Mouse (Mus musculus): Measurements from ENCODE around the gene Copz1. TPM values are rescaled to one million over a fixed set of nuclear protein-coding genes. Genes with fewer than 3 reads are reported as not detected.
"Not testable (repeated sequence)": the region's sequence is repeated elsewhere in the genome, so short reads cannot be mapped to it uniquely, and the experiment has no call there.

Copz1 gene
- total and polyA plus RNA-seq, 2 experiments from 2014 or later: 109 to 124 TPM

GRCm38 (mm10) chr15:103242885-103243284 is 29.6 kb upstream of the Copz1 start:
- no peak overlapping the region for H3K27ac ChIP-seq (ENCODE audit: low read depth)

GRCm38 (mm10) chr15:103245616-103246015 is 26.9 kb upstream of the Copz1 start:
- Histone ChIP-seq H3K4me2 (ENCODE audit: low read depth, low read length) (no peak overlapping the region), H3K27ac (ENCODE audit: low read depth) (no peak overlapping the region), H3K27me3 (ENCODE audit: control insufficient read depth, insufficient read depth, low read length) (no peaks in the 10 kb centered on the region), H3K9ac (replicated peaks; ENCODE audit: low read depth, low read length) (no peak overlapping the region), H3K4me3 (ENCODE audit: low read depth, low read length) (no peak overlapping the region), H3K9me3 (replicated peaks; ENCODE audit: control insufficient read depth, low read length) (no peaks in the 10 kb centered on the region), H3K36me3 (replicated peaks; ENCODE audit: control insufficient read depth, insufficient read depth, low read length) (peaks cover 71% of the 10 kb centered on the region), H3K4me1 (ENCODE audit: control insufficient read depth, insufficient read depth) (peaks cover 21% of the 10 kb centered on the region)
- ATAC-seq (ENCODE audit: insufficient read depth, low read depth) (no peak), DNase-seq (ENCODE audit: low spot score) (no peak)
- 27% methylated on average over 6 of the region's 6 CpGs for WGBS
- TF ChIP-seq CTCF (IDR thresholded peaks at IDR 0.05; ENCODE audit: low read depth) (no peak), EP300 (IDR thresholded peaks at IDR 0.05; ENCODE audit: low read depth) (no peak)

More at GRCm38 (mm10) chr15:103242885-103243284, 29.6 kb upstream of the Copz1 start:
- 0 out of 2 replicates have a peak overlapping the region, but pooled peaks have one; percentile 15 for H3K9ac ChIP-seq (replicated peaks; ENCODE audit: low read depth, low read length)
- 57% methylated on average over 8 of the region's 8 CpGs for WGBS
- peaks cover 21% of the 10 kb centered on the region for H3K4me1 ChIP-seq (ENCODE audit: control insufficient read depth, insufficient read depth)
- H3K4me3 ChIP-seq (ENCODE audit: low read depth, low read length): peak overlapping the region; percentile 18
- TF ChIP-seq CTCF (IDR thresholded peaks at IDR 0.05; ENCODE audit: low read depth): no peak
- no peak for ATAC-seq (ENCODE audit: insufficient read depth, low read depth)
- peak overlapping the region; percentile 62 for H3K4me2 ChIP-seq (ENCODE audit: low read depth, low read length)
- no peaks in the 10 kb centered on the region for H3K9me3 ChIP-seq (replicated peaks; ENCODE audit: control insufficient read depth, low read length)
- no peak for DNase-seq (ENCODE audit: low spot score)
- no peaks in the 10 kb centered on the region for H3K27me3 ChIP-seq (ENCODE audit: control insufficient read depth, insufficient read depth, low read length)
- peaks cover 59% of the 10 kb centered on the region for H3K36me3 ChIP-seq (replicated peaks; ENCODE audit: control insufficient read depth, insufficient read depth, low read length)

- no peaks in the 10 kb centered on the region for H3K9me3 ChIP-seq (replicated peaks; ENCODE audit: control insufficient read depth, low read length)
- peaks cover 14% of the 10 kb centered on the region for H3K4me1 ChIP-seq (ENCODE audit: control insufficient read depth, insufficient read depth)
- TF ChIP-seq EP300 (IDR thresholded peaks at IDR 0.05; ENCODE audit: low read depth) (no peak), CTCF (IDR thresholded peaks at IDR 0.05; ENCODE audit: low read depth) (no peak)
- H3K36me3 ChIP-seq (replicated peaks; ENCODE audit: control insufficient read depth, insufficient read depth, low read length): peaks cover 62% of the 10 kb centered on the region
- ATAC-seq (ENCODE audit: insufficient read depth, low read depth) (no peak), DNase-seq (ENCODE audit: low spot score) (no peak)
- H3K27ac ChIP-seq (ENCODE audit: low read depth): no peak overlapping the region
- 83% methylated on average over 9 of the region's 9 CpGs for WGBS
- no peak overlapping the region for H3K4me2 ChIP-seq (ENCODE audit: low read depth, low read length)
- H3K4me3 ChIP-seq (ENCODE audit: low read depth, low read length): no peak overlapping the region
- H3K9ac ChIP-seq (replicated peaks; ENCODE audit: low read depth, low read length): no peak overlapping the region
- H3K27me3 ChIP-seq (ENCODE audit: control insufficient read depth, insufficient read depth, low read length): no peaks in the 10 kb centered on the region
Observed at GRCm38 (mm10) chr15:103247078-103247781, 25.3 kb upstream of the Copz1 start.

GRCm38 (mm10) chr15:103247782-103248400 is 24.6 kb upstream of the Copz1 start:
- no peak overlapping the region for H3K27ac ChIP-seq (ENCODE audit: low read depth)
- H3K27me3 ChIP-seq (ENCODE audit: control insufficient read depth, insufficient read depth, low read length): no peaks in the 10 kb centered on the region
- ATAC-seq (ENCODE audit: insufficient read depth, low read depth) (no peak), DNase-seq (ENCODE audit: low spot score) (no peak)
- no peak overlapping the region for H3K4me2 ChIP-seq (ENCODE audit: low read depth, low read length)
- peaks cover 7% of the 10 kb centered on the region for H3K4me1 ChIP-seq (ENCODE audit: control insufficient read depth, insufficient read depth)
- no peak overlapping the region for H3K4me3 ChIP-seq (ENCODE audit: low read depth, low read length)
- no peak overlapping the region for H3K9ac ChIP-seq (replicated peaks; ENCODE audit: low read depth, low read length)
- TF ChIP-seq EP300 (IDR thresholded peaks at IDR 0.05; ENCODE audit: low read depth) (no peak), CTCF (IDR thresholded peaks at IDR 0.05; ENCODE audit: low read depth) (no peak)
- peaks cover 55% of the 10 kb centered on the region for H3K36me3 ChIP-seq (replicated peaks; ENCODE audit: control insufficient read depth, insufficient read depth, low read length)
- H3K9me3 ChIP-seq (replicated peaks; ENCODE audit: control insufficient read depth, low read length): no peaks in the 10 kb centered on the region

GRCm38 (mm10) chr15:103248401-103249313 is 23.9 kb upstream of the Copz1 start:
- no peak for ATAC-seq (ENCODE audit: insufficient read depth, low read depth)
- peaks cover 48% of the 10 kb centered on the region for H3K36me3 ChIP-seq (replicated peaks; ENCODE audit: control insufficient read depth, insufficient read depth, low read length)
- 72% methylated on average over 28 of the region's 28 CpGs for WGBS

GRCm38 (mm10) chr15:103249511-103249910 is 23.0 kb upstream of the Copz1 start:
- not testable (repeated sequence) for H3K9me3 ChIP-seq (replicated peaks; ENCODE audit: control insufficient read depth, low read length); H3K27ac ChIP-seq (ENCODE audit: low read depth); H3K4me1 ChIP-seq (ENCODE audit: control insufficient read depth, insufficient read depth); H3K9ac ChIP-seq (replicated peaks; ENCODE audit: low read depth, low read length); H3K27me3 ChIP-seq (ENCODE audit: control insufficient read depth, insufficient read depth, low read length); H3K4me2 ChIP-seq (ENCODE audit: low read depth, low read length); DNase-seq (ENCODE audit: low spot score); H3K4me3 ChIP-seq (ENCODE audit: low read depth, low read length); ATAC-seq (ENCODE audit: insufficient read depth, low read depth)
- peaks cover 43% of the 10 kb centered on the region for H3K36me3 ChIP-seq (replicated peaks; ENCODE audit: control insufficient read depth, insufficient read depth, low read length)
- WGBS: 86% methylated on average over 6 of the region's 6 CpGs

More at GRCm38 (mm10) chr15:103248401-103249313, 23.9 kb upstream of the Copz1 start:
- DNase-seq (ENCODE audit: low spot score): no peak
- Histone ChIP-seq H3K4me2 (ENCODE audit: low read depth, low read length) (no peak overlapping the region), H3K4me1 (ENCODE audit: control insufficient read depth, insufficient read depth) (no peaks in the 10 kb centered on the region; the same call in 1 of the 2 replicates), H3K27ac (ENCODE audit: low read depth) (no peak overlapping the region), H3K4me3 (ENCODE audit: low read depth, low read length) (no peak overlapping the region), H3K9ac (replicated peaks; ENCODE audit: low read depth, low read length) (no peak overlapping the region), H3K27me3 (ENCODE audit: control insufficient read depth, insufficient read depth, low read length) (no peaks in the 10 kb centered on the region), H3K9me3 (replicated peaks; ENCODE audit: control insufficient read depth, low read length) (no peaks in the 10 kb centered on the region)
- TF ChIP-seq EP300 (IDR thresholded peaks at IDR 0.05; ENCODE audit: low read depth) (no peak), CTCF (IDR thresholded peaks at IDR 0.05; ENCODE audit: low read depth) (no peak)

Data from heart, postnatal 0 days (tissue).